Mouse (Mus musculus): ENCODE data around the gene Skap1.

Skap1 gene

DNA sequence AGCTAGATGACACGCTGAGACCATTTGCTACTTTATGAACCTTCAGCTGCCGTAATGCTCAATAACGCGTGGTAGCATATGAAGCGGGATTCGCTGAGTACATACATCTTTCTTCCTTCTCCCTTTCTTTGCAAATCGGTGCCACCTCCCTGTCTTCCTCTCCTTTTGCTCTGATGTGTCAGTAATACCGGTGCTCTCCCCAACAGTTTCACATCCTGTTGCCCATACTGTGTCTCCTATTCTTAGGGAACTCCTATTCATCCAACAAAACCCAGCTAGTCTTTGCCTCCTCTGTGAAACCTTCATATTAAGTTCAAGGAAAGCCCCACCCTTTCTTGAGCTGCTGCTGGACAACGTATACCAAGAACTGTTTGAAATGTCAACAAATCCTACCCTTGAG is 187.5 kb downstream of the Skap1 start:
- Histone ChIP-seq H3K9me3 (ENCODE audit: low read length) (no peaks in the 10 kb centered on the region), H3K36me3 (ENCODE audit: insufficient read depth, low read length) (no peaks in the 10 kb centered on the region), H3K4me3 (replicated peaks; ENCODE audit: low read length) (no peak overlapping the region), H3K4me1 (replicated peaks; ENCODE audit: low read depth, low read length) (peaks cover 5% of the 10 kb centered on the region), H3K27me3 (ENCODE audit: insufficient read depth, low read length) (no peaks in the 10 kb centered on the region)
- TF ChIP-seq CTCF (conservative IDR thresholded peaks at IDR 0.05; ENCODE audit: low read length) (no peak), NANOG (IDR thresholded peaks at IDR 0.05; ENCODE audit: borderline replicate concordance, low read length) (no peak), POU5F1 (IDR thresholded peaks at IDR 0.05; ENCODE audit: borderline replicate concordance, low read length) (no peak)

DNA sequence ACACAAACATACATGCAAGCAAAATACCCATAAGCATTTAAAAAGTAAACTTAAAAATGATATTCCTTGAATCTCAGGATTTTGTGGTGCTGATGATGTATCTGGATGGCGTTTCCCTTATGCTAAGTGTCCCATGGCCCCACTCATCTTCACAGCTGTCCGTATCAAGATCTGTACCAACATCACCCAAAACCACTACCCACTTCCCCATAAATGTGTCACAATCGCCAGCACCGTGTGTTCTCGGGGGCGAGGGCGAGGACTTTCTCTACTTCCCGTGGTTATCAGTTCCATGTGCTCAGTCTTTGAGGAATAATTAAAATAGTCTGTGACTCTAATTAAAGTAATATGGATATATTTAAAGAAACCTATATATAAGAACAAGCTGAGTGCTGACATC is 189.5 kb downstream of the Skap1 start:
- Histone ChIP-seq H3K27me3 (ENCODE audit: insufficient read depth, low read length) (no peaks in the 10 kb centered on the region), H3K4me3 (replicated peaks; ENCODE audit: low read length) (no peak overlapping the region), H3K36me3 (ENCODE audit: insufficient read depth, low read length) (no peaks in the 10 kb centered on the region), H3K4me1 (replicated peaks; ENCODE audit: low read depth, low read length) (no peaks in the 10 kb centered on the region), H3K9me3 (ENCODE audit: low read length) (no peaks in the 10 kb centered on the region)
- TF ChIP-seq NANOG (IDR thresholded peaks at IDR 0.05; ENCODE audit: borderline replicate concordance, low read length) (no peak), POU5F1 (IDR thresholded peaks at IDR 0.05; ENCODE audit: borderline replicate concordance, low read length) (no peak), CTCF (conservative IDR thresholded peaks at IDR 0.05; ENCODE audit: low read length) (no peak)

DNA sequence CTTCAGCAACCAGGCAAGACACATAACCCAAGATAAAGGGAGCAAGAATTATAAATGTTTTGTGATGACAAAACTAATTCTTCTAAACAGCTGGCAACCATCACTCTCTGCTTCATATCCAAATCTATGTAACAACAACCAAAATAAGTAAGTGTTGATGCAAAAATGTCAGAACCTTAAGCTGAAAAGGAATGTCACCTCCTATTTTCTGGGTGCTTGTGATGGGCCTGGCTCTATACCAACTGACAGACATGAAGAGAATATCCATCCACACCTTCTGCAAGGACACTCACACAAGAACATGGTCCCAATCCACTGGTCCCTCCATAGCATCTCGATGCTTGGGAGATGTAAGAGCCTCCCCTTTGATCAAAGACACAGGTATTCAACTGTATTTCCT is 194.0 kb downstream of the Skap1 start:
- no peak for TF ChIP-seq NANOG (IDR thresholded peaks at IDR 0.05; ENCODE audit: borderline replicate concordance, low read length)
- TF ChIP-seq POU5F1 (IDR thresholded peaks at IDR 0.05; ENCODE audit: borderline replicate concordance, low read length), result no peak
- no peak for TF ChIP-seq CTCF (conservative IDR thresholded peaks at IDR 0.05; ENCODE audit: low read length)
- Histone ChIP-seq H3K27me3 (ENCODE audit: insufficient read depth, low read length) (no peaks in the 10 kb centered on the region), H3K9me3 (ENCODE audit: low read length) (no peaks in the 10 kb centered on the region), H3K4me3 (replicated peaks; ENCODE audit: low read length) (no peak overlapping the region), H3K4me1 (replicated peaks; ENCODE audit: low read depth, low read length) (no peaks in the 10 kb centered on the region), H3K36me3 (ENCODE audit: insufficient read depth, low read length) (no peaks in the 10 kb centered on the region)

DNA sequence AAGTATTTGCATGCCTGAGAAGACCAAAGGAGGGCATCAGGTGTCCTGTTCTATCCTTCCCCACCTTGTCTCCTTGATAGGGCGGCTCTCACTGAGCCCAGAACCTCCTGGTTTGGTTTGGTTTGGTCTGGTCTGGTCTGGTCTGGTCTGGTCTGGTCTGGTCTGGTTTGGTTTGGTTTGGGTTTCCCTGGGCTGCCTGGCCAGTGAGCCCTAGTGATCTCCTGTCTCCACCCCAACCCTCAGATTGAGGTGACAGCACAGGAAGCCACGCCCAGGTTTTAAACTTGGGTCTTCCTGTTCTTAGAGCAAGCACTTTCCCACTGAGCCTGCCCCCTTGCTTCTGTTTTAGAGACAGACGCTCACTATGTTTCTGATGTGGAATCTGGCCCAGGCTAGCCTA is 202.5 kb downstream of the Skap1 start:
- H3K36me3 ChIP-seq (ENCODE audit: insufficient read depth, low read length), result no peaks in the 10 kb centered on the region
- no peak for TF ChIP-seq CTCF (conservative IDR thresholded peaks at IDR 0.05; ENCODE audit: low read length)
- TF ChIP-seq NANOG (IDR thresholded peaks at IDR 0.05; ENCODE audit: borderline replicate concordance, low read length), result no peak
- no peak for TF ChIP-seq POU5F1 (IDR thresholded peaks at IDR 0.05; ENCODE audit: borderline replicate concordance, low read length)
- peaks cover 7% of the 10 kb centered on the region; the same call in 1 of the 2 replicates for H3K9me3 ChIP-seq (ENCODE audit: low read length)
- H3K4me1 ChIP-seq (replicated peaks; ENCODE audit: low read depth, low read length), result peaks cover 24% of the 10 kb centered on the region
- H3K4me3 ChIP-seq (replicated peaks; ENCODE audit: low read length), result no peak overlapping the region
- no peaks in the 10 kb centered on the region for H3K27me3 ChIP-seq (ENCODE audit: insufficient read depth, low read length)

DNA sequence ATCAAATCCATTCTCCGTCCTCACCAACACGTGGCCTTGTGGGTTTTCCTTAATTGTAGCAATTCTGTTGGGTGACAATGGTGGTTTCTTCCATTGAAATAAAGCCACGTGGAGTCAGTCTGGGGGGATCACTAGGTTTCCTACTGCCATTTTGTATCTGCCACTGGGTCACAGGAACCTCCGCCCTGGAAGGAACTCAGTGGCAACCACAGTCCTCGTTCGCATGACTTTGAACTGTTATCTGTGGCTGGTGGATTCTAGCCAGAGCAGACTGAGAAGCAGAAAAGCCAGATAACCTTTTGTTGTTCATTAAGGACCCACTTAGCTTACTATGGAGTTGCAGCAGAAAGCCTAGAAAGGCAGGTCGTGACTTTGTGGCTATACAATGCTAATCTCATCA is 204.0 kb downstream of the Skap1 start:
- no peak for TF ChIP-seq CTCF (conservative IDR thresholded peaks at IDR 0.05; ENCODE audit: low read length)
- Histone ChIP-seq H3K4me3 (replicated peaks; ENCODE audit: low read length) (no peak overlapping the region), H3K36me3 (ENCODE audit: insufficient read depth, low read length) (no peaks in the 10 kb centered on the region), H3K9me3 (ENCODE audit: low read length) (peaks cover 7% of the 10 kb centered on the region; the same call in 1 of the 2 replicates), H3K27me3 (ENCODE audit: insufficient read depth, low read length) (no peaks in the 10 kb centered on the region), H3K4me1 (replicated peaks; ENCODE audit: low read depth, low read length) (peaks cover 24% of the 10 kb centered on the region)

DNA sequence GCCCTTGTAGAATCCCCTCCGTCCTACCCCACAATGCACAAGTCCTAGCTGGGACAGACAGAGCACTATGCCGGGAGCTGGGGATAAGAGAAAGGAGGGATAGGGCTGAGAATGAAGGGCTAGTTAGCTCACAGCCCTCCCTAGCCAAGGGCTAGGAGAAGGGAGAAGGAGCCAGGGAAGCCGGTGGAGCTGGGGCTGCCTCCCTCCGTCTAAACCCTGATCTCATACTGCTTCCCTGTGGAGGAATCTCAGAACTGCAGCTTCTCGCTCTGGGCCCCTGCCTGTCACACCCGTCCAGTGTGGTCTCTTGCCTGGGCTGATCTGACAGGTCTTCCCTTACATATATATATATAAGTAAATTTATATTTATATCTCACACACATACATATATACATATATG is 209.4 kb downstream of the Skap1 start:
- H3K4me1 ChIP-seq (replicated peaks; ENCODE audit: low read depth, low read length), result peaks cover 12% of the 10 kb centered on the region
- H3K9me3 ChIP-seq (ENCODE audit: low read length), result no peaks in the 10 kb centered on the region
- H3K36me3 ChIP-seq (ENCODE audit: insufficient read depth, low read length), result no peaks in the 10 kb centered on the region
- H3K27me3 ChIP-seq (ENCODE audit: insufficient read depth, low read length), result peaks cover 11% of the 10 kb centered on the region; the same call in 1 of the 2 replicates
- no peak for TF ChIP-seq NANOG (IDR thresholded peaks at IDR 0.05; ENCODE audit: borderline replicate concordance, low read length)
- peak; percentile 24 for TF ChIP-seq CTCF (conservative IDR thresholded peaks at IDR 0.05; ENCODE audit: low read length)
- no peak overlapping the region for H3K4me3 ChIP-seq (replicated peaks; ENCODE audit: low read length)

DNA sequence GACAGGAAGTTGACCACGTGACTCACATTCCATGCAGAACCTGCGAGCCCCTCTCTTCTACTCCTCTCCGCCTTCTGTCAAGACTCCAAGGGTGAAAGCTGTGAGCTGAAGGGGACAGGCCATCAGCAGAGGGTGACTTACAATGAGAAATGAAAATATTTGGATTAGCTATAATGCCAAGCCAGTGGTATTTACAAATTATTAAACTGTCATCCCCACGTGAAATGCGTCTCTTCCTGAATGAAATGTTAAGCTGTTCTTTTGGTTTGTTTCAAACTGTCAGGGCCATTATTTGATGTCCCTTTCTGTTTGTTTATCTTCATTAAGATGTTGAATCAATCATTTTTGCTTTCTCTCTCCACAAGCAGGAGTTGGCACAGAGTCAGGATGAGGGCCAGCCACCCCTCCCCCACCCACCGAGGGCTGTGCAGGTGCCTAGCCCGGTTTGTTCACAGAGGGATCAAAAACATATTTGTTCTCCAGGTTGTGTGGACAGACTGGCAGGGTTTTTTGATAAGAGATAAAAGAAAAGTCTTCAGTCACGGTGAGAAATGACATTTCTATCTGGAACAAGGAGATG is 210.5 kb downstream of the Skap1 start:
- H3K4me3 ChIP-seq (replicated peaks; ENCODE audit: low read length), result no peak overlapping the region
- TF ChIP-seq CTCF (conservative IDR thresholded peaks at IDR 0.05; ENCODE audit: low read length) (no peak), POU5F1 (IDR thresholded peaks at IDR 0.05; ENCODE audit: borderline replicate concordance, low read length) (no peak), NANOG (IDR thresholded peaks at IDR 0.05; ENCODE audit: borderline replicate concordance, low read length) (no peak)
- peaks cover 10% of the 10 kb centered on the region for H3K4me1 ChIP-seq (replicated peaks; ENCODE audit: low read depth, low read length)
- H3K36me3 ChIP-seq (ENCODE audit: insufficient read depth, low read length), result no peaks in the 10 kb centered on the region
- H3K9me3 ChIP-seq (ENCODE audit: low read length), result no peaks in the 10 kb centered on the region
- peaks cover 11% of the 10 kb centered on the region; the same call in 1 of the 2 replicates for H3K27me3 ChIP-seq (ENCODE audit: insufficient read depth, low read length)

DNA sequence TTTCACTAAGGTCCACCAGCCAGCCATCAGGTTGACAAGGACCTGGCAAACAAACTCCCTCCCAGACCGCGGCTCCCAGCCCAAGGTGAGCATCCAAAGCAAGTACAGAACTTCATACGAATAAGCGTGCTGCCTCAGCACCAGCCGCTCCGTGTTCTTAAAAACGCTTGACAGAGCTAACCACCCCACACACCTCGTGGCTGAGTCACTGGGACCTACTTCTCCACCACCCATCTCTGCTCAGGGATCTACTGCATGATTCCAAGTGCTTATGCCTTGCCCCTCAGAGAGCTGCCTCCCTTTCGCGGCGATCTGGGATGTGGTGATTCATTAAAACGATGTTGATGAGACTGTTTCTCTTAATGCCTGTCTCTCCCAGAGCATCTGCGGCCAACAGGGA is 213.6 kb downstream of the Skap1 start:
- Histone ChIP-seq H3K4me1 (replicated peaks; ENCODE audit: low read depth, low read length) (peaks cover 10% of the 10 kb centered on the region), H3K4me3 (replicated peaks; ENCODE audit: low read length) (peak overlapping the region; percentile 24), H3K9me3 (ENCODE audit: low read length) (no peaks in the 10 kb centered on the region), H3K36me3 (ENCODE audit: insufficient read depth, low read length) (no peaks in the 10 kb centered on the region), H3K27me3 (ENCODE audit: insufficient read depth, low read length) (peaks cover 11% of the 10 kb centered on the region; the same call in 1 of the 2 replicates)
- TF ChIP-seq CTCF (conservative IDR thresholded peaks at IDR 0.05; ENCODE audit: low read length), result no peak
- TF ChIP-seq NANOG (IDR thresholded peaks at IDR 0.05; ENCODE audit: borderline replicate concordance, low read length), result no peak
- TF ChIP-seq POU5F1 (IDR thresholded peaks at IDR 0.05; ENCODE audit: borderline replicate concordance, low read length), result no peak

DNA sequence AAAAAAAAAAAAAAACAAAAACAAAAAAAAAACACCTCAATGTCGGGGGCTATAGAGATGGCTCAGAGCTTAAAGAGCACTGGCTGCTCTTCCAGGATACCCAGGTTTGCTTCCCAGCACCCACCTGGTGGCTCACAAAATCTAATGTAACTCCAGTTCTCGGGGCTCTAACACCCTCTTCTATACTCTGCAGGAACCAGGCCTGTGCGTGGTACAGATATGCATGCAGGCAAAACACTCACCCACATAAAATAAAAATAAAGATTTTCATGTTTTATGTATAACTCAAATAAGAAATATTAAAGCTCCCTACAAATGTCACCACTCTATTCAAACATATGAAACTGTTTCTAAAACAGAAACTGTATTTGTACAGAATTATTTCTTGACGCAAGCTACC is 214.6 kb downstream of the Skap1 start:
- no peak for TF ChIP-seq POU5F1 (IDR thresholded peaks at IDR 0.05; ENCODE audit: borderline replicate concordance, low read length)
- TF ChIP-seq CTCF (conservative IDR thresholded peaks at IDR 0.05; ENCODE audit: low read length), result no peak
- TF ChIP-seq NANOG (IDR thresholded peaks at IDR 0.05; ENCODE audit: borderline replicate concordance, low read length), result no peak
- peaks cover 10% of the 10 kb centered on the region for H3K4me1 ChIP-seq (replicated peaks; ENCODE audit: low read depth, low read length)

More for the DNA sequence above, 214.6 kb downstream of the Skap1 start:
- Histone ChIP-seq H3K36me3 (ENCODE audit: insufficient read depth, low read length) (no peaks in the 10 kb centered on the region), H3K9me3 (ENCODE audit: low read length) (no peaks in the 10 kb centered on the region), H3K4me3 (replicated peaks; ENCODE audit: low read length) (no peak overlapping the region), H3K27me3 (ENCODE audit: insufficient read depth, low read length) (peaks cover 11% of the 10 kb centered on the region; the same call in 1 of the 2 replicates)

Measured in E14TG2a.4 (cell line).